Mouse (Mus musculus) heart, embryonic 14.5 days (tissue): ENCODE measurements at regions not wholly inside any gene's neighbourhood (a gene's known extent, or its start where the extent isn't known, plus 50 kb on each side); places are given as distances from the start of the nearest gene placed in this dataset.
A peak's percentile ranks its signal among the peaks of the same experiment; 100 is the strongest.

Experiments
- ATAC-seq: fragments of 200-750 bp; cut with Nextera tagmentation; 2 replicates; pipeline ENCODE4 v1.8.0; 2017; ENCODE audit warnings: low read depth, moderate TSS enrichment; ENCODE audit not compliant: insufficient number of reproducible peaks, insufficient read depth, low FRiP score
- H3K27ac ChIP-seq, 2 experiments: fragments of 200-500 bp in 1 of 2; fragments of 300-500 bp in 1 of 2; sonication (generic) in 1 of 2; replicated peaks in 1 of 2; 2 replicates each; pipeline ENCODE4 v1.5.1; 2012 to 2014; ENCODE audit warnings: low read depth in 2 of 2, low read length in 2 of 2, control low read depth in 1 of 2, mild to moderate bottlenecking in 1 of 2, mixed read lengths in 1 of 2; ENCODE audit not compliant: control insufficient read depth in 1 of 2, insufficient read depth in 1 of 2
- H3K27me3 ChIP-seq: fragments of 300-500 bp; sonication (generic); 2 replicates; pipeline ENCODE4 v1.6.1; 2014; ENCODE audit warnings: mild to moderate bottlenecking, low read length, control low read depth; ENCODE audit not compliant: control insufficient read depth, insufficient read depth
- H3K36me3 ChIP-seq: fragments of 300-500 bp; sonication (generic); 2 replicates; pipeline ENCODE4 v1.6.1; 2014; ENCODE audit warnings: mild to moderate bottlenecking, control low read depth, low read length, mixed read lengths; ENCODE audit not compliant: control insufficient read depth, insufficient read depth
- H3K4me1 ChIP-seq, 2 experiments: fragments of 200-500 bp in 1 of 2; fragments of 300-500 bp in 1 of 2; sonication (generic) in 1 of 2; 2 replicates each; pipeline ENCODE4 v1.6.1; 2012 to 2014; ENCODE audit warnings: low read length in 2 of 2, control low read depth in 1 of 2, mixed read lengths in 1 of 2; ENCODE audit not compliant: control insufficient read depth in 2 of 2, insufficient read depth in 2 of 2
- H3K4me2 ChIP-seq: fragments of 300-500 bp; sonication (generic); 2 replicates; pipeline ENCODE4 v1.6.1; 2014; ENCODE audit warnings: mild to moderate bottlenecking, low read length
- H3K4me3 ChIP-seq, 2 experiments: fragments of 200-500 bp in 1 of 2; fragments of 300-500 bp in 1 of 2; sonication (generic) in 1 of 2; 2 replicates each; pipeline ENCODE4 v1.5.1; 2012 to 2014; ENCODE audit warnings: low read length in 2 of 2, mild to moderate bottlenecking in 2 of 2, control low read depth in 1 of 2, low read depth in 1 of 2, moderate library complexity in 1 of 2; ENCODE audit not compliant: control insufficient read depth in 1 of 2, insufficient read depth in 1 of 2
- H3K9ac ChIP-seq: fragments of 300-500 bp; sonication (generic); 2 replicates; pipeline ENCODE4 v1.6.1; 2014; ENCODE audit warnings: mild to moderate bottlenecking, low read length
- H3K9me3 ChIP-seq: fragments of 300-500 bp; sonication (generic); 2 replicates; pipeline ENCODE4 v1.6.1; 2016; ENCODE audit warnings: low read length, control low read depth; ENCODE audit not compliant: control insufficient read depth
- WGBS: fragments of 180-500 bp; shearing (Covaris S2); extraction: QIAGEN DNeasy Blood & Tissue Kit; methylation state at CpG from one replicate; pipeline ENCODE4 v1.1.7; 2014; 5-methylcytosine and 5-hydroxymethylcytosine counted together

GRCm38 (mm10) chr8:91872278-91873115, 70.6 kb upstream of the Irx3 start:
- H3K4me3 ChIP-seq: peak overlapping the region; percentile 4 to 22; a peak in 3 of 4 replicates
- WGBS: 13% methylated on average over 29 of the region's 29 CpGs
- H3K36me3 ChIP-seq: no peaks in the 10 kb centered on the region
- peaks cover 8% of the 10 kb centered on the region; the same call in 1 of the 2 replicates for H3K27me3 ChIP-seq
- peak overlapping the region; percentile 57; the same call in 1 of the 2 replicates for H3K9ac ChIP-seq
- peak overlapping the region in 1 of 2 experiments; percentile 47; a peak in 1 of 4 replicates for H3K27ac ChIP-seq
- no peaks in the 10 kb centered on the region for H3K9me3 ChIP-seq
- peak overlapping the region; percentile 62 for H3K4me2 ChIP-seq
- peak; percentile 50; the same call in 1 of the 2 replicates for ATAC-seq
- peaks cover 5 to 10% of the 10 kb centered on the region in 2 experiments for H3K4me1 ChIP-seq

DNA sequence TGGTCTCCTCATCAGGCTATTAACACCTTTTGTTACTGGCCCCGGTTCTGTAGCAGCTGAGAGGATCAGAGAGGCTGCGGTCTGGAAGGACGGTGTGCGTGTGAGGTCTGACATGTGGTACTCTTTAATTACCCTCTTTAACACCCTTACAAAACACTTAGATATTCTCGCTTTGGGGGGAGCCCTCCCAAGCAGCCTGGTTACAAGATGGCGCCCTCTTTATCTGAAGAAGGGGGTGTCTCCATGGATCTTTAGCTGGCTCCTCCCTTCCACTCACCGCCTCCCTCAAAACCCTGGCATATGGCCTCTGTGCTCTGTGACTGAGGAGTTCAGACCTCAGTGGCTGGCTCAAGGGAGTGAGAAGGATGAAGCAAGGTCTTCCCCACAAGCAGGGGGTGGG, 65.2 kb upstream of the Irx3 start:
- Histone ChIP-seq H3K4me1 (peaks cover 1 to 5% of the 10 kb centered on the region in 2 experiments), H3K36me3 (no peaks in the 10 kb centered on the region), H3K9me3 (no peaks in the 10 kb centered on the region), H3K9ac (no peak overlapping the region), H3K27ac (no peak overlapping the region), H3K27me3 (peaks cover 22% of the 10 kb centered on the region), H3K4me3 (no peak overlapping the region), H3K4me2 (no peak overlapping the region)
- ATAC-seq: no peak
- WGBS: 27% methylated on average over 7 of the region's 7 CpGs

- H3K9ac ChIP-seq: no peak overlapping the region
- peaks cover 23% of the 10 kb centered on the region for H3K27me3 ChIP-seq
- no peak overlapping the region for H3K27ac ChIP-seq
- ATAC-seq: no peak
- no peaks in the 10 kb centered on the region for H3K36me3 ChIP-seq
- H3K4me1 ChIP-seq: peaks cover 0 to 5% of the 10 kb centered on the region in 2 experiments; a peak in 1 of 4 replicates
- no peak overlapping the region for H3K4me3 ChIP-seq
- H3K4me2 ChIP-seq: no peak overlapping the region
- 82% methylated on average over 7 of the region's 7 CpGs for WGBS
- no peaks in the 10 kb centered on the region for H3K9me3 ChIP-seq
Measured at GRCm38 (mm10) chr8:91866076-91866475, 64.2 kb upstream of the Irx3 start.

- H3K27me3 ChIP-seq: peaks cover 23% of the 10 kb centered on the region
- no peaks in the 10 kb centered on the region for H3K9me3 ChIP-seq
- H3K9ac ChIP-seq: no peak overlapping the region
- H3K4me3 ChIP-seq: no peak overlapping the region
- no peaks in the 10 kb centered on the region for H3K36me3 ChIP-seq
- H3K4me1 ChIP-seq: peaks cover 0 to 5% of the 10 kb centered on the region in 2 experiments; a peak in 1 of 4 replicates
- no peak for ATAC-seq
- H3K4me2 ChIP-seq: no peak overlapping the region
- 39% methylated on average over 10 of the region's 10 CpGs for WGBS
- H3K27ac ChIP-seq: no peak overlapping the region
Measured at GRCm38 (mm10) chr8:91865361-91865760, 63.5 kb upstream of the Irx3 start.

- H3K27me3 ChIP-seq: peaks cover 23% of the 10 kb centered on the region
- no peaks in the 10 kb centered on the region for H3K36me3 ChIP-seq
- ATAC-seq: no peak
Measured at GRCm38 (mm10) chr8:91863505-91863904, 61.6 kb upstream of the Irx3 start.

GRCm38 (mm10) chr8:91855881-91856280, 54.0 kb upstream of the Irx3 start:
- 68% methylated on average over 14 of the region's 14 CpGs for WGBS
- no peaks in the 10 kb centered on the region for H3K36me3 ChIP-seq
- no peak for ATAC-seq

More at GRCm38 (mm10) chr8:91863505-91863904, 61.6 kb upstream of the Irx3 start:
- 51% methylated on average over 4 of the region's 4 CpGs for WGBS
- Histone ChIP-seq H3K9ac (no peak overlapping the region), H3K9me3 (no peaks in the 10 kb centered on the region), H3K4me1 (peaks cover 0 to 5% of the 10 kb centered on the region in 2 experiments; a peak in 1 of 4 replicates), H3K4me2 (no peak overlapping the region), H3K27ac (no peak overlapping the region), H3K4me3 (no peak overlapping the region)

GRCm38 (mm10) chr8:91854369-91854768, 52.5 kb upstream of the Irx3 start:
- Histone ChIP-seq H3K27ac (no peak overlapping the region), H3K9ac (no peak overlapping the region), H3K4me3 (no peak overlapping the region), H3K36me3 (no peaks in the 10 kb centered on the region), H3K4me2 (no peak overlapping the region), H3K4me1 (peaks cover 10 to 21% of the 10 kb centered on the region in 2 experiments; a peak in 2 of 4 replicates), H3K9me3 (no peaks in the 10 kb centered on the region), H3K27me3 (no peaks in the 10 kb centered on the region)
- ATAC-seq: no peak
- WGBS: 39% methylated on average over 4 of the region's 4 CpGs

More at GRCm38 (mm10) chr8:91855881-91856280, 54.0 kb upstream of the Irx3 start:
- Histone ChIP-seq H3K9ac (no peak overlapping the region), H3K4me3 (no peak overlapping the region), H3K4me2 (no peak overlapping the region), H3K27me3 (no peaks in the 10 kb centered on the region), H3K9me3 (no peaks in the 10 kb centered on the region), H3K27ac (no peak overlapping the region), H3K4me1 (peaks cover 10 to 21% of the 10 kb centered on the region in 2 experiments; a peak in 2 of 4 replicates)
